Mouse (Mus musculus): ENCODE data around the gene Sgcd. TPM values are rescaled to one million over a fixed set of nuclear protein-coding genes. Genes with fewer than 3 reads are reported as not detected.

Gene Sgcd
- polyA plus RNA-seq, 1 experiment: 7.2 TPM

GRCm38 (mm10) chr11:47641567-47642259 is 347.1 kb downstream of the Sgcd start:
- TF ChIP-seq POLR2AphosphoS2 (IDR thresholded peaks at IDR 0.05; ENCODE audit: insufficient read length, low read depth) (no peak), MYOG (IDR thresholded peaks at IDR 0.05; ENCODE audit: control insufficient read depth in 1 of 3, insufficient read depth in 1 of 3, insufficient read length in 2 of 3, low read depth in 2 of 3) (no peak), CEBPB (IDR thresholded peaks at IDR 0.05; ENCODE audit: insufficient read depth, poor library complexity, severe bottlenecking) (no peak), TCF3 (IDR thresholded peaks at IDR 0.05; ENCODE audit: insufficient read length, low read depth) (no peak), MYOD1 (IDR thresholded peaks at IDR 0.05; ENCODE audit: control insufficient read depth in 1 of 3, insufficient read length in 2 of 3, low read depth in 2 of 3) (no peak), SRF (IDR thresholded peaks at IDR 0.05; ENCODE audit: control insufficient read depth, insufficient read length, low read depth) (no peak), POLR2A (IDR thresholded peaks at IDR 0.05; ENCODE audit: insufficient read length, low read depth) (no peak), USF1 (IDR thresholded peaks at IDR 0.05; ENCODE audit: low read depth) (no peak), MAX (IDR thresholded peaks at IDR 0.05; ENCODE audit: low read depth) (no peak)
- no peak overlapping the region for H3K4me3 ChIP-seq
- H3K79me2 ChIP-seq (ENCODE audit: control insufficient read depth, insufficient read depth): no peaks in the 10 kb centered on the region
- H3K4me2 ChIP-seq (ENCODE audit: low read depth): no peak overlapping the region
- no peak overlapping the region for H3ac ChIP-seq (ENCODE audit: control insufficient read depth, insufficient read length)
- no peaks in the 10 kb centered on the region for H3K27me3 ChIP-seq (ENCODE audit: control insufficient read depth, insufficient read depth, insufficient read length)
- H3K36me3 ChIP-seq (ENCODE audit: control insufficient read depth, insufficient read depth): no peaks in the 10 kb centered on the region

DNA sequence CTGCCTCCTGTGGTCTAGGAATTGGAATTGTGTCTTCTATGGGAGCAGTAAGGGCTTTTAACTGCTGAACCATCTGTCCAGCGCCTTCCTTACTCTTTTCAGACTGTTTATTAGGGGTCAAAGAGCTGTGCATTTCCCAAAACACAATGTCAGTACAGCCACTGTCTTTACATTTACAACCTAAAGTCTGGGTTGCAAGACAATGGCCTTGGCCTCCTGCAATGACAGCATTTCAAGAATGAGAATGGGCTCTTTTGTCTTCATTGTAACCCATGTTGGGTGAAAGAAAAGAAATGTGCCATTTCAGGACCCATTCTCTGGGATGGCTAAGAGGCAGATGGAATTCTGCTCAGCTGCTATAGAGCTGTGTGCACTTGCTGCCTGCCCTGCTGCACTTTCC is 348.2 kb downstream of the Sgcd start:
- H3K79me2 ChIP-seq (ENCODE audit: control insufficient read depth, insufficient read depth): no peaks in the 10 kb centered on the region
- no peak overlapping the region for H3ac ChIP-seq (ENCODE audit: control insufficient read depth, insufficient read length)
- no peak overlapping the region for H3K4me2 ChIP-seq (ENCODE audit: low read depth)
- no peaks in the 10 kb centered on the region for H3K27me3 ChIP-seq (ENCODE audit: control insufficient read depth, insufficient read depth, insufficient read length)
- no peak overlapping the region for H3K4me3 ChIP-seq
- H3K36me3 ChIP-seq (ENCODE audit: control insufficient read depth, insufficient read depth): no peaks in the 10 kb centered on the region
- TF ChIP-seq MAX (IDR thresholded peaks at IDR 0.05; ENCODE audit: low read depth) (no peak), POLR2A (IDR thresholded peaks at IDR 0.05; ENCODE audit: insufficient read length, low read depth) (no peak), POLR2AphosphoS2 (IDR thresholded peaks at IDR 0.05; ENCODE audit: insufficient read length, low read depth) (no peak)

DNA sequence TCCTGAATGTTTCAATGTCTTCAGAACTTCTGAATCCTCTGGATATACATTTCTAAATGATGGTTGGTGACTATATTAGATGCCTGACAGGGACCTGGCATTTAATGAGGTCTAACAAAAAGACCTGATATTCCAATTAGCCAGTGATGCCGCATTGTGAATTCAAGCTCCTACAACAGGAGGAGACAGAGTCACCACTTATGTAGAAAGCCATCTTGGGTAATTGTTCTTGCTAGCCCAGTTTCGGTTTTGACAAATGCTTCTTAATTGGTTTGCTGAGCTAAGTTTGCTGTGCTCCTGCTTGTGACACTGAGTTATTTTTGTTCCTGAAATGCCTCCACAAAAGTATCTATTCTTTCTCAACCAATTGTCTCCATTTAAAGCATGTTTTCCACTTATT is 358.6 kb downstream of the Sgcd start:
- H3K79me2 ChIP-seq (ENCODE audit: control insufficient read depth, insufficient read depth): no peaks in the 10 kb centered on the region
- no peak overlapping the region for H3ac ChIP-seq (ENCODE audit: control insufficient read depth, insufficient read length)
- no peak overlapping the region for H3K4me2 ChIP-seq (ENCODE audit: low read depth)
- TF ChIP-seq MYOD1 (IDR thresholded peaks at IDR 0.05; ENCODE audit: control insufficient read depth in 1 of 3, insufficient read length in 2 of 3, low read depth in 2 of 3) (no peak), E2F4 (IDR thresholded peaks at IDR 0.05; ENCODE audit: insufficient read depth) (no peak), TCF3 (IDR thresholded peaks at IDR 0.05; ENCODE audit: insufficient read length, low read depth) (no peak), MAX (IDR thresholded peaks at IDR 0.05; ENCODE audit: low read depth) (no peak)
- no peaks in the 10 kb centered on the region for H3K36me3 ChIP-seq (ENCODE audit: control insufficient read depth, insufficient read depth)
- no peaks in the 10 kb centered on the region for H3K27me3 ChIP-seq (ENCODE audit: control insufficient read depth, insufficient read depth, insufficient read length)
- H3K4me3 ChIP-seq: no peak overlapping the region

DNA sequence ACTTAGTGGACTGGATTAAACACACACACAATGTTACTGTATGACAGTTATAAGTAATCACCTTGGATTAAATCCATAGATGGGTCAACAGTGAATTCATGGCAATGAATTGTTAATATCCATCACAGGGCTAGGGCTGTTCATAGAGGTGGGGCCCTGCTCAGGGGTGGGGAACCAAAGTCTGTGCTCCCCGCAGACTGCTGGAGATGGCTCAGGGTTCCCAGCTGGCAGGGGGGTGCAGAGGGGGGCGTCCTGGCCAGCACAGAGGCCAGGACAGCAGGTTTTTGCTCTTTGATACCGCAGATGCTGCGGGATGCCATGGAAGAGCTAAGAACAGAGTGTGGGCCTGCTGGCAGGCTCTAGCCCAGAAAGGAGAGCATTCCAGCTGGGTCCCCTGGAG is 378.9 kb downstream of the Sgcd start:
- no peaks in the 10 kb centered on the region for H3K27me3 ChIP-seq (ENCODE audit: control insufficient read depth, insufficient read depth, insufficient read length)
- no peak overlapping the region for H3ac ChIP-seq (ENCODE audit: control insufficient read depth, insufficient read length)
- TF ChIP-seq POLR2AphosphoS2 (IDR thresholded peaks at IDR 0.05; ENCODE audit: insufficient read length, low read depth): no peak
- no peak for TF ChIP-seq SRF (IDR thresholded peaks at IDR 0.05; ENCODE audit: control insufficient read depth, insufficient read length, low read depth)
- TF ChIP-seq CEBPB (IDR thresholded peaks at IDR 0.05; ENCODE audit: insufficient read depth, poor library complexity, severe bottlenecking): no peak
- no peak for TF ChIP-seq TCF12 (IDR thresholded peaks at IDR 0.05; ENCODE audit: insufficient read depth, poor library complexity, severe bottlenecking)
- TF ChIP-seq USF1 (IDR thresholded peaks at IDR 0.05; ENCODE audit: low read depth): no peak
- no peak for TF ChIP-seq MAX (IDR thresholded peaks at IDR 0.05; ENCODE audit: low read depth)
- TF ChIP-seq MYOG (IDR thresholded peaks at IDR 0.05; ENCODE audit: control insufficient read depth in 1 of 3, insufficient read depth in 1 of 3, insufficient read length in 2 of 3, low read depth in 2 of 3): no peak
- no peak for TF ChIP-seq E2F4 (IDR thresholded peaks at IDR 0.05; ENCODE audit: insufficient read depth)
- no peak for TF ChIP-seq POLR2A (IDR thresholded peaks at IDR 0.05; ENCODE audit: insufficient read length, low read depth)
- no peak for TF ChIP-seq MYOD1 (IDR thresholded peaks at IDR 0.05; ENCODE audit: control insufficient read depth in 1 of 3, insufficient read length in 2 of 3, low read depth in 2 of 3)
- no peak overlapping the region for H3K4me3 ChIP-seq
- H3K79me2 ChIP-seq (ENCODE audit: control insufficient read depth, insufficient read depth): no peaks in the 10 kb centered on the region
- no peak overlapping the region for H3K4me2 ChIP-seq (ENCODE audit: low read depth)
- no peaks in the 10 kb centered on the region for H3K36me3 ChIP-seq (ENCODE audit: control insufficient read depth, insufficient read depth)

DNA sequence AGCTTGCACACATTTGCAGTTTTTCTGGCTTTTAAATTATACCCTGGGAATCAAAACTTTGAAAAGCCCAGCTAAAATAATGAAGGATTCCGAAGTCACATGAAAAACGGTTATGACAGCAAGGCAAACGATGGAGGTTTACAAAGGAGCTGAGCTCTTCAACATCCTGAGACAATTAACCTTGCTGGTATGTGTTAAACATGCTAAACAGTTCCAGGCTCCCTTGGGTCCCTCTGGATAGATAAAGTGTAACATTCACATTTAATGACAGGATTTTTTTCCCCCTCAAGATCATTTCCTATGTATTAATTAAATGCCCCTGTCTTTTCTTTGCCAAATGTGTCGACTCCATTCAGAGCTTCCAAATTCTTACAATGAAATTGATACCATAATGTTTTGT is 414.1 kb downstream of the Sgcd start:
- no peaks in the 10 kb centered on the region for H3K27me3 ChIP-seq (ENCODE audit: control insufficient read depth, insufficient read depth, insufficient read length)
- H3K79me2 ChIP-seq (ENCODE audit: control insufficient read depth, insufficient read depth): no peaks in the 10 kb centered on the region
- no peaks in the 10 kb centered on the region for H3K36me3 ChIP-seq (ENCODE audit: control insufficient read depth, insufficient read depth)
- TF ChIP-seq MYOG (IDR thresholded peaks at IDR 0.05; ENCODE audit: control insufficient read depth in 1 of 3, insufficient read depth in 1 of 3, insufficient read length in 2 of 3, low read depth in 2 of 3): no peak
- no peak for TF ChIP-seq TCF3 (IDR thresholded peaks at IDR 0.05; ENCODE audit: insufficient read length, low read depth)
- no peak for TF ChIP-seq SRF (IDR thresholded peaks at IDR 0.05; ENCODE audit: control insufficient read depth, insufficient read length, low read depth)
- TF ChIP-seq POLR2A (IDR thresholded peaks at IDR 0.05; ENCODE audit: insufficient read length, low read depth): no peak
- TF ChIP-seq E2F4 (IDR thresholded peaks at IDR 0.05; ENCODE audit: insufficient read depth): no peak
- no peak for TF ChIP-seq REST (IDR thresholded peaks at IDR 0.05; ENCODE audit: insufficient read depth, insufficient read length)
- TF ChIP-seq POLR2AphosphoS2 (IDR thresholded peaks at IDR 0.05; ENCODE audit: insufficient read length, low read depth): no peak
- no peak for TF ChIP-seq TCF12 (IDR thresholded peaks at IDR 0.05; ENCODE audit: insufficient read depth, poor library complexity, severe bottlenecking)
- TF ChIP-seq CEBPB (IDR thresholded peaks at IDR 0.05; ENCODE audit: insufficient read depth, poor library complexity, severe bottlenecking): no peak
- no peak for TF ChIP-seq USF1 (IDR thresholded peaks at IDR 0.05; ENCODE audit: low read depth)
- TF ChIP-seq MAX (IDR thresholded peaks at IDR 0.05; ENCODE audit: low read depth): no peak
- TF ChIP-seq MYOD1 (IDR thresholded peaks at IDR 0.05; ENCODE audit: control insufficient read depth in 1 of 3, insufficient read length in 2 of 3, low read depth in 2 of 3): no peak
- H3ac ChIP-seq (ENCODE audit: control insufficient read depth, insufficient read length): no peak overlapping the region
- no peak overlapping the region for H3K4me2 ChIP-seq (ENCODE audit: low read depth)
- H3K4me3 ChIP-seq: no peak overlapping the region
